Mouse (Mus musculus): ENCODE measurements around the gene Hsd3b6. TPM values are rescaled to one million over a fixed set of nuclear protein-coding genes. Genes with fewer than 3 reads are reported as not detected.
"Not testable (repeated sequence)": the region's sequence is repeated elsewhere in the genome, so short reads cannot be mapped to it uniquely, and the experiment has no call there.

Gene Hsd3b6
- polyA plus RNA-seq, 1 experiment from 2014 or later = 1.5 TPM

GRCm38 (mm10) chr3:98853685-98854084 is 39.4 kb upstream of the Hsd3b6 start:
- TF ChIP-seq CTCF (IDR thresholded peaks at IDR 0.05; ENCODE audit: low read depth) (no peak), EP300 (IDR thresholded peaks at IDR 0.05; ENCODE audit: low read depth) (peak; percentile 52; the same call in 1 of the 2 replicates)
- 13% methylated on average over 1 of the region's 1 CpGs for WGBS (ENCODE audit: insufficient replicate concordance)
- no peaks in the 10 kb centered on the region for H3K9me3 ChIP-seq (ENCODE audit: low read length)
- DNase-seq = no peak
- no peaks in the 10 kb centered on the region for H3K36me3 ChIP-seq (replicated peaks; ENCODE audit: insufficient read depth, low read length)
- peak; percentile 26; the same call in 1 of the 2 replicates for ATAC-seq
- no peaks in the 10 kb centered on the region for H3K27me3 ChIP-seq (ENCODE audit: insufficient read depth, low read length)
- H3K9ac ChIP-seq (replicated peaks) = no peak overlapping the region
- no peak overlapping the region for H3K4me2 ChIP-seq (ENCODE audit: low read depth, low read length)
- H3K27ac ChIP-seq (ENCODE audit: low read depth) = 0 out of 2 replicates have a peak overlapping the region, but pooled peaks have one; percentile 7
- H3K4me3 ChIP-seq (ENCODE audit: low read depth, low read length) = no peak overlapping the region
- peaks cover 10% of the 10 kb centered on the region; the same call in 1 of the 2 replicates for H3K4me1 ChIP-seq (ENCODE audit: insufficient read depth)

GRCm38 (mm10) chr3:98853051-98853450 is 38.8 kb upstream of the Hsd3b6 start:
- ATAC-seq = no peak
- 72% methylated on average over 3 of the region's 3 CpGs for WGBS (ENCODE audit: insufficient replicate concordance)
- H3K9me3 ChIP-seq (ENCODE audit: low read length) = no peaks in the 10 kb centered on the region

GRCm38 (mm10) chr3:98852631-98853030 is 38.4 kb upstream of the Hsd3b6 start:
- Histone ChIP-seq H3K27ac (ENCODE audit: low read depth) (no peak overlapping the region), H3K4me1 (ENCODE audit: insufficient read depth) (peaks cover 10% of the 10 kb centered on the region; the same call in 1 of the 2 replicates), H3K4me3 (ENCODE audit: low read depth, low read length) (no peak overlapping the region), H3K9me3 (ENCODE audit: low read length) (no peaks in the 10 kb centered on the region), H3K27me3 (ENCODE audit: insufficient read depth, low read length) (no peaks in the 10 kb centered on the region), H3K36me3 (replicated peaks; ENCODE audit: insufficient read depth, low read length) (no peaks in the 10 kb centered on the region), H3K4me2 (ENCODE audit: low read depth, low read length) (no peak overlapping the region), H3K9ac (replicated peaks) (no peak overlapping the region)
- TF ChIP-seq EP300 (IDR thresholded peaks at IDR 0.05; ENCODE audit: low read depth) (no peak), CTCF (IDR thresholded peaks at IDR 0.05; ENCODE audit: low read depth) (no peak)
- 70% methylated on average over 6 of the region's 6 CpGs for WGBS (ENCODE audit: insufficient replicate concordance)
- DNase-seq (no peak), ATAC-seq (no peak)

More at GRCm38 (mm10) chr3:98853051-98853450, 38.8 kb upstream of the Hsd3b6 start:
- no peak for TF ChIP-seq EP300 (IDR thresholded peaks at IDR 0.05; ENCODE audit: low read depth)
- TF ChIP-seq CTCF (IDR thresholded peaks at IDR 0.05; ENCODE audit: low read depth) = no peak
- Histone ChIP-seq H3K27ac (ENCODE audit: low read depth) (no peak overlapping the region), H3K4me3 (ENCODE audit: low read depth, low read length) (no peak overlapping the region), H3K4me1 (ENCODE audit: insufficient read depth) (peaks cover 10% of the 10 kb centered on the region; the same call in 1 of the 2 replicates), H3K27me3 (ENCODE audit: insufficient read depth, low read length) (no peaks in the 10 kb centered on the region), H3K9ac (replicated peaks) (no peak overlapping the region), H3K4me2 (ENCODE audit: low read depth, low read length) (no peak overlapping the region), H3K36me3 (replicated peaks; ENCODE audit: insufficient read depth, low read length) (no peaks in the 10 kb centered on the region)
- DNase-seq = no peak

GRCm38 (mm10) chr3:98851853-98852252 is 37.6 kb upstream of the Hsd3b6 start:
- Histone ChIP-seq H3K4me3 (ENCODE audit: low read depth, low read length) (no peak overlapping the region), H3K9ac (replicated peaks) (no peak overlapping the region), H3K4me2 (ENCODE audit: low read depth, low read length) (no peak overlapping the region), H3K27me3 (ENCODE audit: insufficient read depth, low read length) (no peaks in the 10 kb centered on the region), H3K4me1 (ENCODE audit: insufficient read depth) (peaks cover 7% of the 10 kb centered on the region; the same call in 1 of the 2 replicates), H3K36me3 (replicated peaks; ENCODE audit: insufficient read depth, low read length) (no peaks in the 10 kb centered on the region), H3K27ac (ENCODE audit: low read depth) (0 out of 2 replicates have a peak overlapping the region, but pooled peaks have one; percentile 41), H3K9me3 (ENCODE audit: low read length) (no peaks in the 10 kb centered on the region)
- no peak for ATAC-seq
- 54% methylated on average over 2 of the region's 2 CpGs for WGBS (ENCODE audit: insufficient replicate concordance)
- no peak for TF ChIP-seq EP300 (IDR thresholded peaks at IDR 0.05; ENCODE audit: low read depth)
- DNase-seq = no peak

GRCm38 (mm10) chr3:98850262-98850661 is 36.0 kb upstream of the Hsd3b6 start:
- Histone ChIP-seq H3K4me2 (ENCODE audit: low read depth, low read length) (no peak overlapping the region), H3K4me3 (ENCODE audit: low read depth, low read length) (no peak overlapping the region), H3K36me3 (replicated peaks; ENCODE audit: insufficient read depth, low read length) (no peaks in the 10 kb centered on the region), H3K27me3 (ENCODE audit: insufficient read depth, low read length) (no peaks in the 10 kb centered on the region), H3K27ac (ENCODE audit: low read depth) (peak overlapping the region; percentile 41; the same call in 1 of the 2 replicates), H3K9ac (replicated peaks) (no peak overlapping the region), H3K9me3 (ENCODE audit: low read length) (no peaks in the 10 kb centered on the region), H3K4me1 (ENCODE audit: insufficient read depth) (0 out of 2 replicates have a peak, but pooled peaks cover 5% of the 10 kb centered on the region)
- DNase-seq = peak; percentile 30
- 60% methylated on average over 5 of the region's 5 CpGs for WGBS (ENCODE audit: insufficient replicate concordance)
- TF ChIP-seq EP300 (IDR thresholded peaks at IDR 0.05; ENCODE audit: low read depth) (peak; percentile 67), CTCF (IDR thresholded peaks at IDR 0.05; ENCODE audit: low read depth) (no peak)
- peak; percentile 81 for ATAC-seq

- ATAC-seq = no peak
- H3K27me3 ChIP-seq (ENCODE audit: insufficient read depth, low read length) = no peaks in the 10 kb centered on the region
- TF ChIP-seq CTCF (IDR thresholded peaks at IDR 0.05; ENCODE audit: low read depth) = no peak
- TF ChIP-seq EP300 (IDR thresholded peaks at IDR 0.05; ENCODE audit: low read depth) = no peak
- 71% methylated on average over 1 of the region's 1 CpGs for WGBS (ENCODE audit: insufficient replicate concordance)
- no peak for DNase-seq
- H3K9ac ChIP-seq (replicated peaks) = no peak overlapping the region
- 0 out of 2 replicates have a peak, but pooled peaks cover 3% of the 10 kb centered on the region for H3K4me1 ChIP-seq (ENCODE audit: insufficient read depth)
- H3K9me3 ChIP-seq (ENCODE audit: low read length) = no peaks in the 10 kb centered on the region
- no peak overlapping the region for H3K27ac ChIP-seq (ENCODE audit: low read depth)
- H3K4me3 ChIP-seq (ENCODE audit: low read depth, low read length) = no peak overlapping the region
- H3K36me3 ChIP-seq (replicated peaks; ENCODE audit: insufficient read depth, low read length) = no peaks in the 10 kb centered on the region
- no peak overlapping the region for H3K4me2 ChIP-seq (ENCODE audit: low read depth, low read length)
Observed at GRCm38 (mm10) chr3:98848898-98849297, 34.7 kb upstream of the Hsd3b6 start.

- H3K4me2 ChIP-seq (ENCODE audit: low read depth, low read length); ATAC-seq; H3K9ac ChIP-seq (replicated peaks); H3K27ac ChIP-seq (ENCODE audit: low read depth); DNase-seq; H3K36me3 ChIP-seq (replicated peaks; ENCODE audit: insufficient read depth, low read length); H3K27me3 ChIP-seq (ENCODE audit: insufficient read depth, low read length); H3K4me3 ChIP-seq (ENCODE audit: low read depth, low read length); H3K9me3 ChIP-seq (ENCODE audit: low read length); H3K4me1 ChIP-seq (ENCODE audit: insufficient read depth): not testable (repeated sequence)
- 70% methylated on average over 6 of the region's 6 CpGs for WGBS (ENCODE audit: insufficient replicate concordance)
Observed at GRCm38 (mm10) chr3:98812653-98813052, 1.6 kb downstream of the Hsd3b6 start.

All from liver, postnatal 0 days (tissue).